Mouse (Mus musculus): ENCODE measurements around the gene Eipr1. TPM values are rescaled to one million over a fixed set of nuclear protein-coding genes. Genes with fewer than 3 reads are reported as not detected.

The Eipr1 gene
- polyA plus RNA-seq, 1 experiment from 2014 or later = 15.5 TPM

- no peak for ATAC-seq
- no peak overlapping the region for H3K27ac ChIP-seq (ENCODE audit: low read depth)
These were observed 84.1 kb downstream of the Eipr1 start for GRCm38 (mm10) chr12:28835683-28836082.

DNA sequence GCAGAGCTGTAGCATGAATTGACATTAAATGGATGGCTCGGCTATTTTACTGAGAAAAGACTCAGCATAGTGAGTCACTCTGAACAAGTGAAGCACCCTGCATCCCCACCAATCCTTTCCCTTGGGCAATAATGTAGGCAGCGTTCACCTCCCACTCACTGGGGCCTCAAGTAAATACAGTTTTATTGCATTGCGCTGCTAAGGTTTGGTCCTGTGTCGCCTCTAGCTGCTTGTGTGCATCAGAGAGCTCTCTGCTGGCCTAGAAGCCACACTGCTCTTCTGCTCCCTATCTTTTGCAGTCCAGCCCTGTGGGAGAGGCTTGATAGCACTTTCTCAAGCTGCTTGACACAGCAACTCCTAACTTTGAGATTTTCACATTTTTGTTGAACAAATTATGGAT, 86.7 kb downstream of the Eipr1 start:
- H3K4me2 ChIP-seq (ENCODE audit: low read depth, low read length) = no peak overlapping the region
- 78% methylated on average over 4 of the region's 4 CpGs for WGBS (ENCODE audit: insufficient replicate concordance)
- H3K27ac ChIP-seq (ENCODE audit: low read depth) = no peak overlapping the region
- no peak for TF ChIP-seq CTCF (IDR thresholded peaks at IDR 0.05; ENCODE audit: low read depth)
- TF ChIP-seq EP300 (IDR thresholded peaks at IDR 0.05; ENCODE audit: low read depth) = no peak
- H3K9ac ChIP-seq (replicated peaks) = no peak overlapping the region
- no peak for DNase-seq
- no peaks in the 10 kb centered on the region; the same call in 1 of the 2 replicates for H3K4me1 ChIP-seq (ENCODE audit: insufficient read depth)
- H3K36me3 ChIP-seq (replicated peaks; ENCODE audit: insufficient read depth, low read length) = no peaks in the 10 kb centered on the region
- H3K9me3 ChIP-seq (ENCODE audit: low read length) = no peaks in the 10 kb centered on the region
- H3K4me3 ChIP-seq (ENCODE audit: low read depth, low read length) = no peak overlapping the region
- no peaks in the 10 kb centered on the region for H3K27me3 ChIP-seq (ENCODE audit: insufficient read depth, low read length)
- ATAC-seq = no peak

More at GRCm38 (mm10) chr12:28835683-28836082, 84.1 kb downstream of the Eipr1 start:
- no peak for DNase-seq
- Histone ChIP-seq H3K9me3 (ENCODE audit: low read length) (no peaks in the 10 kb centered on the region), H3K9ac (replicated peaks) (no peak overlapping the region), H3K4me1 (ENCODE audit: insufficient read depth) (no peaks in the 10 kb centered on the region; the same call in 1 of the 2 replicates), H3K4me3 (ENCODE audit: low read depth, low read length) (no peak overlapping the region), H3K4me2 (ENCODE audit: low read depth, low read length) (no peak overlapping the region), H3K36me3 (replicated peaks; ENCODE audit: insufficient read depth, low read length) (no peaks in the 10 kb centered on the region), H3K27me3 (ENCODE audit: insufficient read depth, low read length) (no peaks in the 10 kb centered on the region)
- WGBS (ENCODE audit: insufficient replicate concordance) = 87% methylated on average over 3 of the region's 3 CpGs
- TF ChIP-seq CTCF (IDR thresholded peaks at IDR 0.05; ENCODE audit: low read depth) (no peak), EP300 (IDR thresholded peaks at IDR 0.05; ENCODE audit: low read depth) (no peak)

- Histone ChIP-seq H3K4me3 (ENCODE audit: low read depth, low read length) (no peak overlapping the region), H3K9ac (replicated peaks) (no peak overlapping the region), H3K27ac (ENCODE audit: low read depth) (no peak overlapping the region), H3K4me2 (ENCODE audit: low read depth, low read length) (no peak overlapping the region), H3K36me3 (replicated peaks; ENCODE audit: insufficient read depth, low read length) (no peaks in the 10 kb centered on the region), H3K4me1 (ENCODE audit: insufficient read depth) (no peaks in the 10 kb centered on the region; the same call in 1 of the 2 replicates), H3K27me3 (ENCODE audit: insufficient read depth, low read length) (no peaks in the 10 kb centered on the region), H3K9me3 (ENCODE audit: low read length) (no peaks in the 10 kb centered on the region)
- DNase-seq (no peak), ATAC-seq (no peak)
- WGBS (ENCODE audit: insufficient replicate concordance) = 84% methylated on average over 7 of the region's 7 CpGs
- no peak for TF ChIP-seq EP300 (IDR thresholded peaks at IDR 0.05; ENCODE audit: low read depth)
- TF ChIP-seq CTCF (IDR thresholded peaks at IDR 0.05; ENCODE audit: low read depth) = no peak
These were observed 87.4 kb downstream of the Eipr1 start for GRCm38 (mm10) chr12:28838971-28839370.

GRCm38 (mm10) chr12:28841179-28841698, 89.6 kb downstream of the Eipr1 start:
- H3K9me3 ChIP-seq (ENCODE audit: low read length) = no peaks in the 10 kb centered on the region
- no peak overlapping the region for H3K4me2 ChIP-seq (ENCODE audit: low read depth, low read length)
- WGBS (ENCODE audit: insufficient replicate concordance) = 69% methylated on average over 5 of the region's 5 CpGs
- H3K9ac ChIP-seq (replicated peaks) = no peak overlapping the region
- H3K27ac ChIP-seq (ENCODE audit: low read depth) = no peak overlapping the region
- DNase-seq (no peak), ATAC-seq (no peak)
- H3K4me3 ChIP-seq (ENCODE audit: low read depth, low read length) = no peak overlapping the region
- H3K27me3 ChIP-seq (ENCODE audit: insufficient read depth, low read length) = no peaks in the 10 kb centered on the region
- TF ChIP-seq EP300 (IDR thresholded peaks at IDR 0.05; ENCODE audit: low read depth) (no peak), CTCF (IDR thresholded peaks at IDR 0.05; ENCODE audit: low read depth) (no peak)
- H3K4me1 ChIP-seq (ENCODE audit: insufficient read depth) = no peaks in the 10 kb centered on the region
- no peaks in the 10 kb centered on the region for H3K36me3 ChIP-seq (replicated peaks; ENCODE audit: insufficient read depth, low read length)

DNA sequence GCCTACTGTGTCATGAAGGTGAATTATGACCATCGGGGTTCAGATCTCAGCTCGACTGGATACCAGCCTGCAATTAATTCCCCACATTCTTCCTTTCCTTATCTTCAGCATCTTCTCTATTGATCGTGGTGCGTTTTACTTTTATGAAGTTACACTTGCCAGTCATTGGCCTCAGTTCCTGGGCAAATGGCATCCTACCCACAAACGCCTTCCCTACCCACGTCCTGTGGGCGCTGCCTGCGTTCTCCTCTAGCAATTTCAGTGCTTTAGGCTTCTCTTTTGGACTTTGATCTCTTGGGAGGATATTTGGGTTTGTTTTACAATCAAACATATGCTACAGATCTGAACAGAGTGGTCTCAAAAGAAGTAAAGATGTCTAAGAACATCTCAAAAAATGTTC, 94.2 kb downstream of the Eipr1 start:
- Histone ChIP-seq H3K4me2 (ENCODE audit: low read depth, low read length) (no peak overlapping the region), H3K36me3 (replicated peaks; ENCODE audit: insufficient read depth, low read length) (0 out of 2 replicates have a peak, but pooled peaks cover 3% of the 10 kb centered on the region), H3K27ac (ENCODE audit: low read depth) (no peak overlapping the region), H3K27me3 (ENCODE audit: insufficient read depth, low read length) (no peaks in the 10 kb centered on the region), H3K9ac (replicated peaks) (no peak overlapping the region), H3K4me1 (ENCODE audit: insufficient read depth) (no peaks in the 10 kb centered on the region), H3K9me3 (ENCODE audit: low read length) (no peaks in the 10 kb centered on the region), H3K4me3 (ENCODE audit: low read depth, low read length) (no peak overlapping the region)
- TF ChIP-seq CTCF (IDR thresholded peaks at IDR 0.05; ENCODE audit: low read depth) (no peak), EP300 (IDR thresholded peaks at IDR 0.05; ENCODE audit: low read depth) (no peak)
- WGBS (ENCODE audit: insufficient replicate concordance) = 74% methylated on average over 8 of the region's 8 CpGs
- ATAC-seq = no peak
- no peak for DNase-seq

DNA sequence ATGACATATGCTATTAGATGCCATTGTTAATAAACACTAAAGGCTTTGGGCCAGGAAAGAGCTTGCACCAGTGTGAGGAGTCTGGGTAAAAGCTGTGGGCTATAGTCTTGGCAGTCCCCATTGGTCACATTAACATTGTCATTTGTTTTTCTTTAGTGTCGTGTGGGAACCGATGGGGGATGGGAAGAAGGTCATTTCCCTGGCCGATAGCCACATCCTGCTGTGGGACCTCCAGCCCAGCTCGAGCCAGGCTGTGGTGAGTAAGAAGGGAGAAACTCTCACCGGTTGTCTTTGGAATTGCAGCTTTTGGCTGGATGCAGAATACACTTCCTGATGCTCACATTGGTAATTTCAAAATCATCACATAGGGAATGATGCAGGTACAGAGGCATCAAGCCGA, 95.8 kb downstream of the Eipr1 start:
- H3K4me3 ChIP-seq (ENCODE audit: low read depth, low read length) = no peak overlapping the region
- 0 out of 2 replicates have a peak, but pooled peaks cover 3% of the 10 kb centered on the region for H3K36me3 ChIP-seq (replicated peaks; ENCODE audit: insufficient read depth, low read length)
- 53% methylated on average over 6 of the region's 6 CpGs for WGBS (ENCODE audit: insufficient replicate concordance)
- DNase-seq (no peak), ATAC-seq (no peak)
- H3K9ac ChIP-seq (replicated peaks) = no peak overlapping the region
- no peak overlapping the region for H3K27ac ChIP-seq (ENCODE audit: low read depth)
- TF ChIP-seq CTCF (IDR thresholded peaks at IDR 0.05; ENCODE audit: low read depth) = no peak
- TF ChIP-seq EP300 (IDR thresholded peaks at IDR 0.05; ENCODE audit: low read depth) = no peak
- H3K4me1 ChIP-seq (ENCODE audit: insufficient read depth) = no peaks in the 10 kb centered on the region
- H3K4me2 ChIP-seq (ENCODE audit: low read depth, low read length) = no peak overlapping the region
- H3K27me3 ChIP-seq (ENCODE audit: insufficient read depth, low read length) = no peaks in the 10 kb centered on the region
- H3K9me3 ChIP-seq (ENCODE audit: low read length) = no peaks in the 10 kb centered on the region
